Mouse (Mus musculus) CD4-positive naive resting alpha-beta T cell, adult 76 days (primary cell): ENCODE measurements around the gene Pde2a. TPM values are rescaled to one million over a fixed set of nuclear protein-coding genes. Genes with fewer than 3 reads are reported as not detected.

ENCODE experiments used
- total RNA-seq: library from RNA; stranded (reverse); gene quantifications from one replicate; pipeline ENCODE4 v1.2.4, GENCODE M21; 2023

Pde2a gene
- 75.2 TPM for total RNA-seq

GRCm38 (mm10) chr7:101421529-101421928, at the start of gene Pde2a:
Pde2a (plus strand) TSS chr7:101421691.

GRCm38 (mm10) chr7:101410267-101410936, 11.1 kb upstream of the Pde2a start, which contains the start of gene Gm45837:
Gm45837 (plus strand) TSS chr7:101410886.

Other genes starting within 250 kb of the Pde2a start
- 139 TPM for gene Atg16l2, start 119.4 kb upstream of the Pde2a start, total RNA-seq
- gene Stard10, start 104.6 kb upstream of the Pde2a start, total RNA-seq, result 10.0 TPM
- 145 TPM for gene Arap1, start 73.6 kb upstream of the Pde2a start, total RNA-seq
- 22.4 TPM for gene Gm45837, start 10.8 kb upstream of the Pde2a start, total RNA-seq
- gene Art2b, start 163.9 kb downstream of the Pde2a start, total RNA-seq, result 15.2 TPM
- gene Clpb, start 241.9 kb downstream of the Pde2a start, total RNA-seq, result 26.4 TPM